Mouse (Mus musculus): ENCODE results near the gene Bbs7. TPM values are rescaled to one million over a fixed set of nuclear protein-coding genes. Genes with fewer than 3 reads are reported as not detected.

The Bbs7 gene
- polyA plus RNA-seq, 1 experiment from 2014 or later = 20.5 TPM

Other genes starting within 250 kb of the Bbs7 start
- 211 and 212 TPM in 2 replicates for gene Anxa5, start 137.6 kb downstream of the Bbs7 start, polyA plus RNA-seq (2015; fragmentation: Nextera tagmentation; extraction: Ambion mirVana)
- 0.34 and 0.59 TPM in 2 replicates for gene 1810062G17Rik, start 137.5 kb downstream of the Bbs7 start, polyA plus RNA-seq (2015; fragmentation: Nextera tagmentation; extraction: Ambion mirVana)
- gene Gm11549, start 91.7 kb downstream of the Bbs7 start, polyA plus RNA-seq (2015; fragmentation: Nextera tagmentation; extraction: Ambion mirVana) = 1.9 and 2.2 TPM in 2 replicates
- gene Exosc9, start 60.9 kb downstream of the Bbs7 start, polyA plus RNA-seq (2015; fragmentation: Nextera tagmentation; extraction: Ambion mirVana) = 94.8 and 95.5 TPM in 2 replicates
- 33.4 and 43.6 TPM in 2 replicates for gene Ccna2, start 41.3 kb downstream of the Bbs7 start, polyA plus RNA-seq (2015; fragmentation: Nextera tagmentation; extraction: Ambion mirVana)
- 9.6 and 12.0 TPM in 2 replicates for gene Trpc3, start 76.7 kb upstream of the Bbs7 start, polyA plus RNA-seq (2015; fragmentation: Nextera tagmentation; extraction: Ambion mirVana)
- 55.8 and 59.7 TPM in 2 replicates for gene 4932438A13Rik, start 249.6 kb upstream of the Bbs7 start, polyA plus RNA-seq (2015; fragmentation: Nextera tagmentation; extraction: Ambion mirVana)

Measured in neural tube, embryonic 13.5 days (tissue).